Mouse (Mus musculus) kidney, adult 2 months (tissue): ENCODE data around the gene Jag2.

ENCODE experiments used
- CTCF ChIP-seq: fragments of 200-500 bp; conservative IDR thresholded peaks from 2 replicates; pipeline ENCODE4 v1.5.1; 2011; ENCODE audit warnings: low read depth, mild to moderate bottlenecking, control low read depth, low read length, moderate library complexity, mixed read lengths; ENCODE audit not compliant: insufficient read depth, insufficient read length
- POLR2A ChIP-seq: fragments of 200-500 bp; IDR thresholded peaks from one replicate; pipeline ENCODE4 v1.6.1; 2011; ENCODE audit warnings: low read depth, low read length, control low read depth

DNA sequence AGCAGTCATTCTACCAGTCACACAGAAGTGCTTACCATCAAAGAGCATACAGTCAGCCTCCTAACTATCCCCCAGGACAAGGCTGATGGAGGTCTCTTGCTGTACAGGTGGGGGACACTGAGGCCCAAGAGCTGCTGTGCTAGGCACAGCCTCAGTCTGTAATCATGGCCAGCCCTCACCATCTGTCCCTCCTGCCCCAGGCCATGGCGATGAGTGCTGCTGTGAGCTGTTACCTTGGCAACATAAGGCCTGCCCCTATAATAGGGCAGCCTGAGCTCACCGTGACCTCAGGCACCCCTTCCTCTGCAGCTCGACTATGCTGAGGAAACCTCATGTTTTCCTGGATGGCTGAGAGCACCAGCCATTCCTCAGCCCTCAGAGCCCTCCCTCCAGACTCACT is 7.0 kb downstream of the Jag2 start:
- TF ChIP-seq CTCF, result no peak
- no peak for TF ChIP-seq POLR2A
